Mouse (Mus musculus) liver, embryonic 16.5 days (tissue): ENCODE measurements around the gene Hip1r. TPM values are rescaled to one million over a fixed set of nuclear protein-coding genes. Genes with fewer than 3 reads are reported as not detected.
A peak's percentile ranks its signal among the peaks of the same experiment; 100 is the strongest.

Source experiments
- ATAC-seq: fragments of 200-750 bp; cut with Nextera tagmentation; 2 replicates; pipeline ENCODE4 v1.8.0; 2017; ENCODE audit warnings: low read depth, mild to moderate bottlenecking, moderate number of reproducible peaks, moderate library complexity
- H3K27ac ChIP-seq: fragments of 300-500 bp; sonication (generic); 2 replicates; pipeline ENCODE4 v1.5.1; 2014; ENCODE audit warnings: mild to moderate bottlenecking, low read length
- H3K27me3 ChIP-seq: fragments of 300-500 bp; sonication (generic); 2 replicates; pipeline ENCODE4 v1.6.1; 2014; ENCODE audit warnings: low read depth, low read length, mixed read lengths; ENCODE audit not compliant: control insufficient read depth, insufficient read depth
- H3K36me3 ChIP-seq: fragments of 300-500 bp; sonication (generic); 2 replicates; pipeline ENCODE4 v1.6.1; 2014; ENCODE audit warnings: mild to moderate bottlenecking; ENCODE audit not compliant: control insufficient read depth, insufficient read depth
- H3K4me1 ChIP-seq: fragments of 300-500 bp; sonication (generic); 2 replicates; pipeline ENCODE4 v1.6.1; 2014; ENCODE audit warnings: low read depth, low read length, mixed read lengths; ENCODE audit not compliant: control insufficient read depth
- H3K4me2 ChIP-seq: fragments of 300-500 bp; sonication (generic); 2 replicates; pipeline ENCODE4 v1.6.1; 2014; ENCODE audit warnings: low read depth, low read length, mixed read lengths
- H3K4me3 ChIP-seq: fragments of 300-500 bp; sonication (generic); 2 replicates; pipeline ENCODE4 v1.5.1; 2014; ENCODE audit warnings: low read depth, mild to moderate bottlenecking, low read length
- H3K9ac ChIP-seq: fragments of 300-500 bp; sonication (generic); 2 replicates; pipeline ENCODE4 v1.6.1; 2014; ENCODE audit warnings: low read depth, low read length
- H3K9me3 ChIP-seq: fragments of 300-500 bp; sonication (generic); replicated peaks from 2 replicates; pipeline ENCODE4 v1.6.1; 2016; ENCODE audit warnings: low read length; ENCODE audit not compliant: control insufficient read depth
- WGBS: fragments of 180-500 bp; shearing (Covaris S2); extraction: QIAGEN DNeasy Blood & Tissue Kit; methylation state at CpG from one replicate; pipeline ENCODE4 v1.1.7; 2014; ENCODE audit not compliant: insufficient replicate concordance; 5-methylcytosine and 5-hydroxymethylcytosine counted together
- polyA plus RNA-seq: library from polyadenylated mRNA; unstranded; fragments of >200 nt; fragmentation: Nextera tagmentation; extraction: Ambion mirVana; gene quantifications from 2 replicates; pipeline ENCODE4 v1.2.1, GENCODE M21; 2015

The Hip1r gene
- polyA plus RNA-seq, 1 experiment from 2014 or later = 16.3 TPM

DNA sequence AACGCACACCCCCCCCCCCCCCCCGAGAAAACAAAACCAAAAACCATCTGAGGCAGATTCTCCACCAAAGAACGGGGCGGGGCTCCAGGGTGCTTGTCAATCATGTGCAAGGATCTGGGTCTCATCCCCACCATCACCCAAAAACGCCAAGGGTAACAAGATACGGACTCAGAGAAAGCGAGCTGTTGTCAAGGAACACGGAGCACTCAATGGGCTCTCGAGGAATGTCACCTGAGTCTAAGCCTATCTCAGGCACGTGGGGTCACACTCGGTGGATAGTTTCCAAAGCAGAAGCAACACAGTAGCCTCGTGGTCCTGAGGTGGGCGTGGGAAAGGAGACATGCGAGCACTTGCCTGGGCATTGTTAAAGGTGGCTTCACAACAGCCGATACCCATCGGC is 40.3 kb downstream of the Hip1r start:
- no peak overlapping the region for H3K27ac ChIP-seq
- ATAC-seq = no peak
- no peaks in the 10 kb centered on the region for H3K9me3 ChIP-seq
- 67% methylated on average over 16 of the region's 16 CpGs for WGBS
- H3K9ac ChIP-seq = no peak overlapping the region
- no peak overlapping the region for H3K4me2 ChIP-seq
- H3K4me1 ChIP-seq = peaks cover 86% of the 10 kb centered on the region
- peaks cover 7% of the 10 kb centered on the region for H3K36me3 ChIP-seq
- H3K4me3 ChIP-seq = no peak overlapping the region
- H3K27me3 ChIP-seq = no peaks in the 10 kb centered on the region

DNA sequence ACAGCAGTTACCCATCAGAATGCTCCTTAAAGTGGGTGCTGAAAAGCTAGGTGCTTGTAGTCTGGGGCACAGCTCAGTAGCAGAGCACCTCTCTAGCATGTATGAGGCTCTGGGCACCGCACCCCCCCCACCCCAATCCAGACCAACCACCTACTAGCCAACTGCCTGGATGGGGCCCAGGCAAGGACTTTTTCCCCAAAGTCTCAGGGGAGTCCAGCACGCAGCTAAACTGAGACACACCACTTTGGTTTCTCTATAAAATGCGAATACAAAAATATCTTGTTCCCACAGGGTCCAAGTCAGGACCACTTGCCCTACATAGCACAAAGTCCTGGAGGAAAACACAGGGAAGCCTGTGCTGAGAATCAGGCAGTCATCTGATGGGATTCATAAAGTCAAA is 40.8 kb downstream of the Hip1r start:
- Histone ChIP-seq H3K27ac (no peak overlapping the region), H3K4me2 (no peak overlapping the region), H3K27me3 (no peaks in the 10 kb centered on the region), H3K36me3 (peaks cover 4% of the 10 kb centered on the region; the same call in 1 of the 2 replicates), H3K4me3 (no peak overlapping the region), H3K9ac (no peak overlapping the region), H3K9me3 (no peaks in the 10 kb centered on the region), H3K4me1 (peaks cover 90% of the 10 kb centered on the region)
- no peak for ATAC-seq
- WGBS = 75% methylated on average over 3 of the region's 3 CpGs

DNA sequence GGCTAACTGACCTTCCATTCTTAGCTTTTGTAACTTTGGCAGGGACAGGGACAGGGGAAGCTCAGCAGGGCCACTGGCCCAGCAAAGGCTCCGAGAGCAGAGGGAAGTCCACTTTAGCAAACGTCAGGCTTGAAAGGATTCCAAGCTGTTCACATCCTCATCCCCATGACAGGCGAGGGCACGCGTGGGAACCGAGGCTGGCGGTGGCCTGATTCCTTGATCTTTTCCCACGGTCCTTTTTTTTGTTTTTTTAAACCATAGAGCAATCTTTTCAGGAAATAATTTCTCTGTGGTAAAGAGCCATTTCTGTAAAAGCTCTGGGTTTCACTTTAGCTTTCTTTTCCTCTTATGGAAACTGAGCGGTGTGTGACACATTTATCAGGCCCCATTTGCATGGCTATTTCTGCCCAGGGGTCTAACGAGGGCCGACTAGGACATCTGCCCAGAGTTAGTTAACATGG is 41.4 kb downstream of the Hip1r start:
- 48% methylated on average over 11 of the region's 11 CpGs for WGBS
- H3K27ac ChIP-seq = 0 out of 2 replicates have a peak overlapping the region, but pooled peaks have one; percentile 21
- no peaks in the 10 kb centered on the region for H3K27me3 ChIP-seq
- H3K4me1 ChIP-seq = peaks cover 92% of the 10 kb centered on the region
- no peak for ATAC-seq
- H3K4me3 ChIP-seq = no peak overlapping the region
- H3K9ac ChIP-seq = no peak overlapping the region
- no peak overlapping the region for H3K4me2 ChIP-seq
- H3K36me3 ChIP-seq = peaks cover under 1% of the 10 kb centered on the region; the same call in 1 of the 2 replicates
- no peaks in the 10 kb centered on the region for H3K9me3 ChIP-seq

DNA sequence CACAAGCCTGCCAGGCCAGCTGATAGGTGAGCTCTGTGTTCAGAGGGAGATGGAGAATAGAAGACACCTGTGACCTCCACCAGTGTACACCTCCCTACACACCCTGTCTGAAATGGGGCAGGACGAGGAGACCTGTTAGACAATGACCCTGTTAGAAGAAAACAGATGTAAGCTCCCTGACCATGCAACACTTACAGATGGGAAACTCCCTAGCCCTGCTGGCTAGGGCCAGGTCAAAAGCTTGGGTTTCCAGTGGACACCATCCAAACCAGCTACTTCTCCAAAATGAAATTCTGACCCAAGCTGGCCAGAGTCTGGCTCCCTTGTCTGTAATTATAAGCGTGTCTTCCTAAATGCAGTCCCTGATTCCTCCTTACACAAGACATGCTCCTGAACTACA is 42.3 kb downstream of the Hip1r start:
- Histone ChIP-seq H3K9ac (no peak overlapping the region), H3K36me3 (0 out of 2 replicates have a peak, but pooled peaks cover 2% of the 10 kb centered on the region), H3K27ac (no peak overlapping the region), H3K4me3 (no peak overlapping the region), H3K27me3 (no peaks in the 10 kb centered on the region), H3K9me3 (no peaks in the 10 kb centered on the region), H3K4me2 (no peak overlapping the region), H3K4me1 (peaks cover 91% of the 10 kb centered on the region)
- 67% methylated on average over 2 of the region's 2 CpGs for WGBS
- no peak for ATAC-seq

DNA sequence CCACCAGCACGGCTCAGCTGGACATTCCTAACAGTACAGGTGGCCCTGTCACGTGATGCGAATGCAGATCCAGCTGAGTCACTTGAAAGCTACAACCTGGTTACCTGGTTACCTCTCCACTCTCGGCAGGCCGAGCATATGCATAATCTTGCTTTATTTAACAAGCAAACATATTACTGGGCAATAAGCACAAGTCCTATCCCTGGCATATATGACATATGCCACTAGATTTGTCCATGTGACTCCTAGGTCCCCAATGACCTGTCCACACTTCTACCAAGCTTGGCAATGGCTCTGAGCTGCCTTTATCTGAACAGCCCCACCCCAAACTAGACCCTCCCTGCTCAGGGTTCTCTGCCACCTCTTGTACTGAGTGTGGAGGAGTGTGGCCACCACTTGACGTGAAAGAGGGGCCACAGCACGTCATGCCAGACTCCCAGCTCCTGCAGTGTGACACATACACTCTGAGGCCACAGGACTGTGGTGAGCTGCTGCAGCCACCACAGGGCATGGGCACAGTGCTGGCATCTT is 42.9 kb downstream of the Hip1r start:
- H3K27me3 ChIP-seq = no peaks in the 10 kb centered on the region
- no peak overlapping the region for H3K9ac ChIP-seq
- H3K9me3 ChIP-seq = no peaks in the 10 kb centered on the region
- ATAC-seq = no peak
- no peak overlapping the region for H3K4me2 ChIP-seq
- H3K4me3 ChIP-seq = no peak overlapping the region
- H3K4me1 ChIP-seq = peaks cover 91% of the 10 kb centered on the region
- H3K36me3 ChIP-seq = 0 out of 2 replicates have a peak, but pooled peaks cover 2% of the 10 kb centered on the region
- WGBS = 65% methylated on average over 7 of the region's 7 CpGs
- H3K27ac ChIP-seq = no peak overlapping the region

DNA sequence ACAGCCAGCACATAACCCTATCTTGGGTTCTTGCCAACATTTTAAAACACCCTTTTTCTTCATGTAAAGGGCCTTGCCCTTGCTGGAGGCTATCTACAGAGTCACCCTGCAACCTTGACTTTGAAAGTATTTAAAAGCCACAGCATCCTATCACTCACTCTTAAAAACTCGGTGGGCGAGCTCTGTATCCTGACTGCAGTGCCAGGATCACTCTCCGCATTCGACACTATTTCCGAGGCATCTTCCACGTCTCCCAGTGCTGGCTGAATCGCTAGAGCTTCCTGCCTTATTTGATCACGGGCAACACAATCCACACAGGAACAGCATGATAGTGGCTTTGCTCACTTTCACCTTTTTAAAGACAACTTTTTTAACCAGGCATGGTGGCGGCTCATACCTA is 44.5 kb downstream of the Hip1r start:
- H3K4me1 ChIP-seq = peaks cover 88% of the 10 kb centered on the region
- 59% methylated on average over 9 of the region's 9 CpGs for WGBS
- no peak overlapping the region for H3K9ac ChIP-seq
- no peak overlapping the region for H3K4me3 ChIP-seq
- no peak for ATAC-seq
- no peaks in the 10 kb centered on the region for H3K9me3 ChIP-seq
- peak overlapping the region; percentile 1; the same call in 1 of the 2 replicates for H3K27ac ChIP-seq
- H3K27me3 ChIP-seq = no peaks in the 10 kb centered on the region
- 0 out of 2 replicates have a peak, but pooled peaks cover 2% of the 10 kb centered on the region for H3K36me3 ChIP-seq
- no peak overlapping the region for H3K4me2 ChIP-seq

DNA sequence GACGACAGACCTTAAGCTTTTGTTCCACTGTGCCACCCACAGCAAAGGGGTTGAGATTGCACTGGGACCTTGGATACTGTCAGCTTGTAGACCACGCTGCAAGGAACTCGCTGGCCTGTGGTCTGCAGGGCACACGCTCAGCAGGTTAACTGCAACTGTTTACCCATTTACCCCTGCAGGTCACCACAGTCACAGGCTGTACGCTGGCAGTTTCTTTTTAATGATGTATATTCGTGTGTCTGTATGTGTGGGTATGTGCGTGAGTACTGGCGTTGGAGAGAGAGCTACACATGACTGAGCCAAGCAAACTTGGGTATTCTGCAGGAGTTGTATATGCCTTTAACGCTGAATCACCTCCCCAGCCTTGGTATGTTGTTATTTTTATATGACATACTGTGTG is 45.2 kb downstream of the Hip1r start:
- 37% methylated on average over 9 of the region's 9 CpGs for WGBS
- no peak overlapping the region for H3K9ac ChIP-seq
- H3K36me3 ChIP-seq = 0 out of 2 replicates have a peak, but pooled peaks cover 2% of the 10 kb centered on the region
- H3K4me3 ChIP-seq = no peak overlapping the region
- no peak for ATAC-seq
- peaks cover 88% of the 10 kb centered on the region for H3K4me1 ChIP-seq
- H3K9me3 ChIP-seq = no peaks in the 10 kb centered on the region
- no peak overlapping the region; the same call in 1 of the 2 replicates for H3K4me2 ChIP-seq
- H3K27ac ChIP-seq = peak overlapping the region; percentile 1; the same call in 1 of the 2 replicates
- no peaks in the 10 kb centered on the region for H3K27me3 ChIP-seq

DNA sequence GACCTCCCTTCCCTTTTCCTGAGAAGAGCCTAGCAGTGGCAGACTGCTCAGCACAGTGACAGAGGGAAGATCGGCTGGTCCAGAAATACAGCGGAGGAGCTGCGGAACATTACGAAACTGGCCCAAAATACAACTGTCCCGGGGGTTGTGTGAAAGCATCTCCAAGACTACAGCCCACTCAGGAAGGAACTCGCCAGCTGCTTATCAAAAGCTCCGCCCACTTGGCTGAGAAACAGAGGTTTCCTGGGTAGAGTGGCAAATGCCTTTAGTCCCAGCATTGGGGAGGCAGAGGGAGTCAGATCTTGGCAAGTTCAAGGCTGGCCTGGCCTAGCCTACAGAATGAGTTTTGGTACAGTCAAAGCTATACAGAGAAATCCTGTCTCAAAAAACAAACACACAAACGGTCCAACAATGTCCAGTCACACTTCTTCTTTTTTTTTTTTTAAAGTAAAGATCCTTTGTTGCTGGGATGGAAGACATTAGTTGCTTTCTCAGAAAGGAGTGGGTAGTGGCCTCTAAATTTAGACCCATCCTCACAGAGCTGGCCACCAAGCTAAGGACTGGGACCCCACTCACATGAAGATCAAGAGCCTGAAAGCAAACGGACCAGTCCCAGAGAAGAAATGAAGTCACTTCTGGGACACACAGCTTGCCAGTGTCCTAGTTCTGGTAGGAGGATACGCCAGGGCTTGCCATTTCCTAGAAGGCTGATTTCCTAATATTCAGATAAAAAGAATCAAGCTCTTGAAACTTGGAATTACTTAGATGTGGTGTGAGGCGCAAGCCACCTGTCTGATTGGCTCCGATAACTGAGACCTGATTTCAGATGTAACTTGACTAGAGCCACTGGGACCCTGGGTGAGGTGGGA is 46.2 kb downstream of the Hip1r start:
- 26% methylated on average over 12 of the region's 12 CpGs for WGBS
- Histone ChIP-seq H3K4me3 (no peak overlapping the region), H3K9me3 (no peaks in the 10 kb centered on the region), H3K27me3 (no peaks in the 10 kb centered on the region), H3K36me3 (0 out of 2 replicates have a peak, but pooled peaks cover 2% of the 10 kb centered on the region), H3K27ac (peak overlapping the region; percentile 16), H3K4me1 (peaks cover 88% of the 10 kb centered on the region), H3K9ac (no peak overlapping the region), H3K4me2 (peak overlapping the region; percentile 12; the same call in 1 of the 2 replicates)
- ATAC-seq = peak; percentile 58

DNA sequence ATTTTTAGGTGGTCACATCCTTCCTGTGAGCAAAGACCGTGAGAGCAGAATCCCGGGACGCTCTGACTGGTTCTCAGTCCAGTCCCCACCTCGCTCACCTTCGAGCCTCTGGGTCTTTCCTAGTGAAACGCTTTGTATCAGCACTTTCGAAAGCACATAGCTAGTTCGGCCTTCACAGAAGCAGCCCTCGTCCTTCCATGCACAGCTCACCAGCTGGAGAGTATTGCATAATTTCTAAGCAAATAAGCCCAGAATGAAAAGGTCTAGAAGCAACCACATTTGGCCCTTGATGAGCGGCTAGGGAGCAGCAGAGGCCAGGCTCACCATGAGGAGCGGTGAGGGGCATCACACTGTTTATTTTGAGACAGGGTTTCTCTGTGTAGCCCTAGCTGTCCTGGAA is 47.7 kb downstream of the Hip1r start:
- H3K27me3 ChIP-seq = no peaks in the 10 kb centered on the region
- peaks cover 95% of the 10 kb centered on the region for H3K4me1 ChIP-seq
- H3K4me3 ChIP-seq = no peak overlapping the region
- no peak overlapping the region for H3K4me2 ChIP-seq
- no peaks in the 10 kb centered on the region for H3K9me3 ChIP-seq
- WGBS = 65% methylated on average over 11 of the region's 11 CpGs
- H3K9ac ChIP-seq = no peak overlapping the region
- peak; percentile 35 for ATAC-seq
- H3K36me3 ChIP-seq = peaks cover 2% of the 10 kb centered on the region; the same call in 1 of the 2 replicates
- H3K27ac ChIP-seq = peak overlapping the region; percentile 74
